Mouse (Mus musculus) yolk sac, embryonic 10.5 days (tissue): ENCODE measurements at regions not wholly inside any gene's neighbourhood (a gene's known extent, or its start where the extent isn't known, plus 50 kb on each side); places are given as distances from the start of the nearest gene placed in this dataset.
"Not testable (repeated sequence)": the region's sequence is repeated elsewhere in the genome, so short reads cannot be mapped to it uniquely, and the experiment has no call there.

ENCODE experiments used
- DNase-seq: peaks from one replicate; pipeline ENCODE4 v3.0.0-alpha.2; 2017; ENCODE audit warnings: low spot score

GRCm38 (mm10) chr15:62283661-62284429 lies 1361.0 kb upstream of the A1bg start:
- no peak for DNase-seq

GRCm38 (mm10) chr15:62282646-62283045 lies 1359.8 kb upstream of the A1bg start:
- no peak for DNase-seq

- DNase-seq: no peak
Measured at GRCm38 (mm10) chr15:62282116-62282515, 1359.3 kb upstream of the A1bg start.

GRCm38 (mm10) chr15:62279526-62279925 lies 1356.7 kb upstream of the A1bg start:
- DNase-seq: no peak

GRCm38 (mm10) chr15:62274818-62275217 lies 1352.0 kb upstream of the A1bg start:
- no peak for DNase-seq

GRCm38 (mm10) chr15:62273855-62274488 lies 1351.2 kb upstream of the A1bg start:
- DNase-seq: no peak

GRCm38 (mm10) chr15:62272755-62273154 lies 1349.9 kb upstream of the A1bg start:
- no peak for DNase-seq

GRCm38 (mm10) chr15:62271428-62271827 lies 1348.6 kb upstream of the A1bg start:
- DNase-seq: no peak

- DNase-seq: no peak
Measured at GRCm38 (mm10) chr15:62268189-62268588, 1345.4 kb upstream of the A1bg start.

- DNase-seq: no peak
Measured at GRCm38 (mm10) chr15:62267536-62267935, 1344.7 kb upstream of the A1bg start.

- no peak for DNase-seq
Measured at GRCm38 (mm10) chr15:62266025-62266424, 1343.2 kb upstream of the A1bg start.

- DNase-seq: peak; percentile 18
Measured at GRCm38 (mm10) chr15:62265484-62265937, 1342.7 kb upstream of the A1bg start.

- no peak for DNase-seq
Measured at GRCm38 (mm10) chr15:62264966-62265365, 1342.2 kb upstream of the A1bg start.

GRCm38 (mm10) chr15:62264183-62264582 lies 1341.4 kb upstream of the A1bg start:
- no peak for DNase-seq

- DNase-seq: no peak
Measured at GRCm38 (mm10) chr15:62262487-62262886, 1339.7 kb upstream of the A1bg start.

- DNase-seq: no peak
Measured at GRCm38 (mm10) chr15:62261520-62261919, 1338.7 kb upstream of the A1bg start.

GRCm38 (mm10) chr15:62258611-62259010 lies 1335.8 kb upstream of the A1bg start:
- no peak for DNase-seq

- peak; percentile 4 for DNase-seq
Measured at GRCm38 (mm10) chr15:62257955-62258354, 1335.1 kb upstream of the A1bg start.

GRCm38 (mm10) chr15:62257110-62257667 lies 1334.4 kb upstream of the A1bg start:
- DNase-seq: no peak

- no peak for DNase-seq
Measured at GRCm38 (mm10) chr15:62255571-62255970, 1332.8 kb upstream of the A1bg start.

GRCm38 (mm10) chr15:62253724-62254123 lies 1330.9 kb upstream of the A1bg start:
- no peak for DNase-seq

GRCm38 (mm10) chr15:62252078-62252833 lies 1329.4 kb upstream of the A1bg start:
- not testable (repeated sequence) for DNase-seq
